In the genomic region with DNA sequence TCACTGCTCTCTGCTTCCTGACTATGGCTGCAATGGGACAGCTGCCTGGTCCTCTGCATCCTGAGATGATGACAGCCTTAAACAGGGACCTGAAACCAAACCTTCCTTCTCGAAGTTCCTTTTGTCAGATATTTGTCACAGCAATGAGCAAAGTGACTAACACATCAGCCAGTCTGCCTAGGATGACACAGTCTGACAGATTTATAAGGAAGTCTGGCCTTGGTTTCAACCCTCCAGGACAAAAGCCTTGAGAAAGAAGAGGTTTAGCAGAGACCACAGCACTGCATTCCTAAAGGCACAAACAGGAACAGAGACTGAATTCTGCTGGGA, we compare ENCODE assay signal across 17 mouse cellular contexts.
DNase-seq lines count a peak whose midpoint lies in the region; ATAC-seq and TF ChIP-seq lines count a peak whose summit lies in the region.
"Had no signal": no experiment of that assay in that cellular context is flagged by ENCODE, and none has a peak within 500 bp of the region (broad histone marks: within the 10 kb centered on the region; RNA-seq: fewer than 3 reads in every experiment).

No protein-coding gene starts in this region.

- no peak overlapping the region for H3K27ac ChIP-seq in lung, postnatal 0 days (ENCODE audit: low read length)
- no peak overlapping the region for H3K27ac ChIP-seq in left cerebral cortex, adult 2 months
- no peak overlapping the region for H3K27ac ChIP-seq in stomach, postnatal 0 days (replicated peaks)
- H3K27ac ChIP-seq: embryonic facial prominence, embryonic 12.5 days; heart, adult 2 months; hindbrain, embryonic 14.5 days; kidney, postnatal 0 days; liver, embryonic 13.5 days had no signal

- no peak for TF ChIP-seq EP300 in lung, postnatal 0 days (IDR thresholded peaks at IDR 0.05)
- no peak for TF ChIP-seq EP300 in stomach, postnatal 0 days (optimal IDR thresholded peaks at IDR 0.05)

- no peaks in the 10 kb centered on the region for H3K27me3 ChIP-seq in lung, postnatal 0 days (replicated peaks; ENCODE audit: insufficient read depth, low read length)
- H3K27me3 ChIP-seq in stomach, postnatal 0 days (ENCODE audit: control insufficient read depth, insufficient read depth, low read length), result no peaks in the 10 kb centered on the region
- H3K27me3 ChIP-seq: embryonic facial prominence, embryonic 12.5 days; liver, embryonic 13.5 days; Patski had no signal

- no peaks in the 10 kb centered on the region for H3K4me1 ChIP-seq in lung, postnatal 0 days (ENCODE audit: insufficient read depth, low read depth, low read length)
- no peaks in the 10 kb centered on the region for H3K4me1 ChIP-seq in stomach, postnatal 0 days (replicated peaks; ENCODE audit: control insufficient read depth, insufficient read depth)
- H3K4me1 ChIP-seq: embryonic facial prominence, embryonic 12.5 days; liver, embryonic 13.5 days had no signal

- H3K36me3 ChIP-seq in lung, postnatal 0 days (ENCODE audit: insufficient read depth, low read length), result 0 out of 2 replicates have a peak, but pooled peaks cover 3% of the 10 kb centered on the region
- no peaks in the 10 kb centered on the region for H3K36me3 ChIP-seq in stomach, postnatal 0 days (ENCODE audit: control insufficient read depth, insufficient read depth, low read length)
- H3K36me3 ChIP-seq: embryonic facial prominence, embryonic 12.5 days; liver, embryonic 13.5 days had no signal

- H3K9ac ChIP-seq in lung, postnatal 0 days (replicated peaks; ENCODE audit: low read depth), result no peak overlapping the region
- no peak overlapping the region for H3K9ac ChIP-seq in stomach, postnatal 0 days (ENCODE audit: low read length)
- H3K9ac ChIP-seq: embryonic facial prominence, embryonic 12.5 days; hindbrain, embryonic 14.5 days; liver, embryonic 13.5 days had no signal

- no peak overlapping the region for H3K4me2 ChIP-seq in lung, postnatal 0 days (replicated peaks; ENCODE audit: low read depth, low read length)
- no peak overlapping the region for H3K4me2 ChIP-seq in stomach, postnatal 0 days (replicated peaks; ENCODE audit: low read depth)
- H3K4me2 ChIP-seq: embryonic facial prominence, embryonic 12.5 days; hindbrain, embryonic 14.5 days; liver, embryonic 13.5 days had no signal

- no peak overlapping the region for H3K4me3 ChIP-seq in lung, postnatal 0 days (ENCODE audit: low read depth, low read length)
- no peak overlapping the region for H3K4me3 ChIP-seq in left cerebral cortex, adult 2 months
- H3K4me3 ChIP-seq in stomach, postnatal 0 days (ENCODE audit: low read depth, low read length), result no peak overlapping the region
- H3K4me3 ChIP-seq: embryonic facial prominence, embryonic 12.5 days; heart, adult 2 months; liver, embryonic 13.5 days had no signal

- TF ChIP-seq CTCF in lung, postnatal 0 days (IDR thresholded peaks at IDR 0.05), result no peak
- TF ChIP-seq CTCF in left cerebral cortex, adult 2 months (IDR thresholded peaks at IDR 0.05), result no peak
- TF ChIP-seq CTCF in stomach, postnatal 0 days (IDR thresholded peaks at IDR 0.05; ENCODE audit: low read depth), result no peak

- ATAC-seq in lung, postnatal 0 days, result no peak
- ATAC-seq in common myeloid progenitor, adult 5-6 weeks (replicated peaks; ENCODE audit: low read depth, poor library complexity, severe bottlenecking), result peak; percentile 65
- peak; percentile 69 for ATAC-seq in megakaryocyte progenitor cell, adult 5-6 weeks (replicated peaks; ENCODE audit: poor library complexity)
- ATAC-seq in stomach, postnatal 0 days (ENCODE audit: low FRiP score, low TSS enrichment), result no peak
- ATAC-seq: intestine, embryonic 16.5 days; Patski had no signal

- no peaks in the 10 kb centered on the region for H3K9me3 ChIP-seq in lung, postnatal 0 days (ENCODE audit: low read length)
- no peaks in the 10 kb centered on the region for H3K9me3 ChIP-seq in stomach, postnatal 0 days (ENCODE audit: control insufficient read depth, low read length)
- H3K9me3 ChIP-seq: embryonic facial prominence, embryonic 12.5 days; liver, embryonic 13.5 days had no signal

- WGBS in lung, postnatal 0 days, result 37% methylated on average over 1 of the region's 1 CpGs
- 66% methylated on average over 1 of the region's 1 CpGs for WGBS in stomach, postnatal 0 days

- intact Hi-C loops in left cerebral cortex, adult 2 months (cut with DNase I), result no loop called here

- peak; percentile 37 to 75 for DNase-seq in adrenal gland, adult (ENCODE audit: inconsistent age in 2 of 2, low spot score in 1 of 2)
- DNase-seq in adrenal gland, postnatal 25 days, result no peak
- peak; percentile 15 for DNase-seq in lung, postnatal 0 days (ENCODE audit: low spot score)
- no peak for DNase-seq in lung, adult 18-20 months
- no peak for DNase-seq in left cerebral cortex, adult 2 months (ENCODE audit: extremely low spot score in 1 of 2, low spot score in 2 of 2)
- DNase-seq in stomach, postnatal 0 days (ENCODE audit: low spot score), result no peak
- DNase-seq: heart, adult 2 months; liver, embryonic 13.5 days; lung, postnatal 14 days; thymus, postnatal 4 days had no signal

Comparison
In these comparisons a context has a peak if more than half of its experiments do, and no peak if none do; other contexts are left out.
1. DNase-seq: peak in adrenal gland, adult (2 of 2) and lung, postnatal 0 days (single experiment); none in adrenal gland, postnatal 25 days (single experiment), lung, adult 18-20 months (0 of 2), left cerebral cortex, adult 2 months (0 of 2) and stomach, postnatal 0 days (single experiment).
2. ATAC-seq: peak in common myeloid progenitor, adult 5-6 weeks (single experiment) and megakaryocyte progenitor cell, adult 5-6 weeks (single experiment); none in lung, postnatal 0 days (single experiment) and stomach, postnatal 0 days (single experiment).